Mouse (Mus musculus) testis, adult 2 months (tissue): ENCODE data around the gene Ssna1.

ENCODE experiments used
- CTCF ChIP-seq: fragments of 200-500 bp; IDR thresholded peaks from 2 replicates; pipeline ENCODE4 v1.5.1; 2012; ENCODE audit warnings: low read depth, mild to moderate bottlenecking, inconsistent platforms, low read length, moderate library complexity; ENCODE audit not compliant: control insufficient read depth, insufficient read depth, insufficient replicate concordance
- POLR2A ChIP-seq: fragments of 200-500 bp; IDR thresholded peaks from 2 replicates; pipeline ENCODE4 v1.6.1; 2012; ENCODE audit warnings: low read depth, mild to moderate bottlenecking, inconsistent platforms, low read length, moderate library complexity; ENCODE audit not compliant: control insufficient read depth

GRCm38 (mm10) chr2:25286314-25286713 lies 14.1 kb upstream of the Ssna1 start:
- TF ChIP-seq POLR2A, result no peak
- no peak for TF ChIP-seq CTCF
